Mouse (Mus musculus) heart, adult 2 months (tissue): ENCODE results near the gene Arrb2. TPM values are rescaled to one million over a fixed set of nuclear protein-coding genes. Genes with fewer than 3 reads are reported as not detected.
"Not testable (repeated sequence)": the region's sequence is repeated elsewhere in the genome, so short reads cannot be mapped to it uniquely, and the experiment has no call there.

ENCODE experiments used
- DNase-seq, 2 experiments: peaks; one replicate each; pipeline ENCODE4 v3.0.0; 2021
- H3K27ac ChIP-seq: fragments of 200-600 bp; 2 replicates; pipeline ENCODE4 v1.8.1; 2022
- H3K27me3 ChIP-seq: fragments of 200-500 bp; 2 replicates; pipeline ENCODE4 v1.6.1; 2012; ENCODE audit warnings: mild to moderate bottlenecking, low read length, inconsistent platforms, mixed read lengths; ENCODE audit not compliant: control insufficient read depth, insufficient read depth
- H3K36me3 ChIP-seq: fragments of 200-500 bp; 2 replicates; pipeline ENCODE4 v1.6.1; 2012; ENCODE audit warnings: low read length, inconsistent platforms; ENCODE audit not compliant: control insufficient read depth, insufficient read depth
- H3K4me1 ChIP-seq: fragments of 200-500 bp; 2 replicates; pipeline ENCODE4 v1.6.1; 2011; ENCODE audit warnings: low read length; ENCODE audit not compliant: control insufficient read depth, insufficient read depth
- H3K4me3 ChIP-seq: fragments of 200-600 bp; 2 replicates; pipeline ENCODE4 v1.8.1; 2022
- H3K79me2 ChIP-seq: fragments of 200-500 bp; replicated peaks from 2 replicates; pipeline ENCODE4 v1.6.1; 2012; ENCODE audit warnings: mild to moderate bottlenecking, inconsistent platforms, low read length, moderate library complexity, mixed read lengths; ENCODE audit not compliant: control insufficient read depth, insufficient read depth
- H3K9ac ChIP-seq: fragments of 200-500 bp; 2 replicates; pipeline ENCODE4 v1.6.1; 2012; ENCODE audit warnings: low read depth, mild to moderate bottlenecking, control low read depth, inconsistent platforms, low read length, mixed read lengths
- CTCF ChIP-seq: fragments of 200-600 bp; IDR thresholded peaks from 2 replicates; pipeline ENCODE4 v1.8.1; 2022; ENCODE audit warnings: antibody characterized with exemption, mild to moderate bottlenecking, moderate library complexity
- EP300 ChIP-seq: fragments of 200-500 bp; IDR thresholded peaks from 2 replicates; pipeline ENCODE4 v1.6.1; 2011; ENCODE audit warnings: low read depth, low read length, control low read depth; ENCODE audit not compliant: insufficient read depth
- POLR2A ChIP-seq: fragments of 200-500 bp; IDR thresholded peaks from 2 replicates; pipeline ENCODE4 v1.6.1; 2011; ENCODE audit warnings: mild to moderate bottlenecking, low read depth, low read length, control low read depth; ENCODE audit not compliant: insufficient read depth
- WGBS: fragments of 180-500 bp; shearing (Covaris S2); methylation state at CpG from one replicate; pipeline ENCODE4 v1.1.7; 2018; 5-methylcytosine and 5-hydroxymethylcytosine counted together
- intact Hi-C: fragments of 180-260 bp; cut with DNase I; formaldehyde crosslinking; loops from one replicate; pipeline ENCODE4 v1.15.1; 2025
- polyA plus RNA-seq: library from polyadenylated mRNA; depleted of rRNA; stranded (reverse); fragments of >200 nt; gene quantifications from 2 replicates; pipeline ENCODE4 v1.2.3, GENCODE M21; 2012
- total RNA-seq, 2 experiments: library from RNA; stranded (reverse); gene quantifications; 2 replicates each; pipeline ENCODE4 v1.2.3; 2021

The Arrb2 gene
- total and polyA plus RNA-seq, 3 experiments = 10.2 to 27.6 (median 10.8) TPM

GRCm38 (mm10) chr11:70409594-70410296 lies 22.7 kb upstream of the Arrb2 start, which contains the start of gene Pelp1:
TSS of gene Pelp1 (minus strand) at chr11:70410031.
- WGBS = 1% methylated on average over 59 of the region's 59 CpGs
- Histone ChIP-seq H3K79me2 (peaks cover 5% of the 10 kb centered on the region), H3K4me3 (peak within 1 kb of the TSS; percentile 96), H3K9ac (peak within 1 kb of the TSS; percentile 72), H3K4me1 (no peaks in the 10 kb centered on the region; the same call in 1 of the 2 replicates), H3K27me3 (no peaks in the 10 kb centered on the region), H3K36me3 (no peaks in the 10 kb centered on the region; the same call in 1 of the 2 replicates), H3K27ac (peak within 1 kb of the TSS; percentile 89)
- intact Hi-C loops = loop anchor here (5.0 kb wide), 1 partner anchor 198 kb away; no protein-coding TSS in a partner anchor
- TF ChIP-seq EP300 (0 out of 2 replicates have a peak, but pooled peaks have one; percentile 8), CTCF (no peak), POLR2A (peak; percentile 61; the same call in 1 of the 2 replicates)
- DNase-seq = peak; percentile 90 to 91

GRCm38 (mm10) chr11:70410297-70410643 lies 22.2 kb upstream of the Arrb2 start:
- Histone ChIP-seq H3K4me1 (no peaks in the 10 kb centered on the region; the same call in 1 of the 2 replicates), H3K9ac (peak overlapping the region; percentile 72; the same call in 1 of the 2 replicates), H3K79me2 (peaks cover 5% of the 10 kb centered on the region), H3K4me3 (peak overlapping the region; percentile 96), H3K27ac (peak overlapping the region; percentile 89), H3K36me3 (no peaks in the 10 kb centered on the region; the same call in 1 of the 2 replicates), H3K27me3 (no peaks in the 10 kb centered on the region)
- TF ChIP-seq POLR2A (no peak), EP300 (0 out of 2 replicates have a peak, but pooled peaks have one; percentile 6)
- WGBS = 61% methylated on average over 6 of the region's 6 CpGs
- DNase-seq = no peak
- intact Hi-C loops = loop anchor here (5.0 kb wide), 1 partner anchor 197 kb away; no protein-coding TSS in a partner anchor

GRCm38 (mm10) chr11:70412591-70412990 lies 19.8 kb upstream of the Arrb2 start:
- WGBS = 66% methylated on average over 5 of the region's 5 CpGs
- TF ChIP-seq POLR2A (no peak), CTCF (no peak), EP300 (no peak)
- intact Hi-C loops = loop anchor here (5.0 kb wide), 1 partner anchor 195 kb away; no protein-coding TSS in a partner anchor

GRCm38 (mm10) chr11:70413961-70414360 lies 18.5 kb upstream of the Arrb2 start:
- Histone ChIP-seq H3K36me3 (no peaks in the 10 kb centered on the region; the same call in 1 of the 2 replicates), H3K79me2 (peaks cover 5% of the 10 kb centered on the region), H3K27me3 (no peaks in the 10 kb centered on the region), H3K27ac (no peak overlapping the region), H3K9ac (no peak overlapping the region), H3K4me1 (no peaks in the 10 kb centered on the region), H3K4me3 (no peak overlapping the region)
- peak; percentile 45 to 68 for DNase-seq
- TF ChIP-seq EP300 (no peak), CTCF (no peak; the same call in 1 of the 2 replicates), POLR2A (no peak)
- 7% methylated on average over 3 of the region's 3 CpGs for WGBS
- intact Hi-C loops = loop anchor here (1.0 to 5.0 kb wide), 2 partner anchors 92 to 193 kb away; no protein-coding TSS in a partner anchor

More at GRCm38 (mm10) chr11:70412591-70412990, 19.8 kb upstream of the Arrb2 start:
- Histone ChIP-seq H3K4me3 (no peak overlapping the region), H3K36me3 (no peaks in the 10 kb centered on the region; the same call in 1 of the 2 replicates), H3K27ac (no peak overlapping the region), H3K9ac (no peak overlapping the region), H3K27me3 (no peaks in the 10 kb centered on the region), H3K4me1 (no peaks in the 10 kb centered on the region; the same call in 1 of the 2 replicates), H3K79me2 (peaks cover 5% of the 10 kb centered on the region)
- DNase-seq = no peak

GRCm38 (mm10) chr11:70418199-70418598 lies 14.2 kb upstream of the Arrb2 start:
- H3K27ac ChIP-seq = no peak overlapping the region
- intact Hi-C loops = no loop called here
- no peak overlapping the region for H3K4me3 ChIP-seq
- H3K27me3 ChIP-seq = no peaks in the 10 kb centered on the region
- no peaks in the 10 kb centered on the region for H3K79me2 ChIP-seq
- no peaks in the 10 kb centered on the region for H3K4me1 ChIP-seq
- TF ChIP-seq CTCF (no peak), POLR2A (no peak), EP300 (no peak)
- no peak overlapping the region for H3K9ac ChIP-seq
- 62% methylated on average over 4 of the region's 4 CpGs for WGBS
- DNase-seq = no peak
- no peaks in the 10 kb centered on the region for H3K36me3 ChIP-seq

- Histone ChIP-seq H3K4me3 (no peak overlapping the region), H3K36me3 (no peaks in the 10 kb centered on the region), H3K9ac (no peak overlapping the region), H3K4me1 (no peaks in the 10 kb centered on the region), H3K79me2 (no peaks in the 10 kb centered on the region), H3K27me3 (no peaks in the 10 kb centered on the region), H3K27ac (no peak overlapping the region)
- 50% methylated on average over 5 of the region's 5 CpGs for WGBS
- no peak for DNase-seq
- TF ChIP-seq EP300 (no peak), CTCF (no peak), POLR2A (no peak)
- intact Hi-C loops = no loop called here
These were observed 12.9 kb upstream of the Arrb2 start for GRCm38 (mm10) chr11:70419486-70419885.

- H3K79me2 ChIP-seq, H3K27me3 ChIP-seq, H3K36me3 ChIP-seq, H3K9ac ChIP-seq, H3K4me1 ChIP-seq, DNase-seq, H3K27ac ChIP-seq, intact Hi-C loops, H3K4me3 ChIP-seq: not testable (repeated sequence)
- 70% methylated on average over 6 of the region's 6 CpGs for WGBS
These were observed 5.8 kb upstream of the Arrb2 start for GRCm38 (mm10) chr11:70426598-70426997.
